Mouse (Mus musculus) T-helper 2 cell (primary cell): Measurements from ENCODE around the gene Gm14525.
"Not testable (repeated sequence)": the region's sequence is repeated elsewhere in the genome, so short reads cannot be mapped to it uniquely, and the experiment has no call there.

Experiments used
- in situ Hi-C: fragments of 300-600 bp; cut with MboI, MseI; formaldehyde crosslinking; loops from one replicate; pipeline ENCODE4 v1.15.1; 2025; ENCODE audit warnings: high pct_unique_total_duplicates

The Gm14525 gene

GRCm38 (mm10) chrX:26702538-26702937, at the start of gene Gm14525:
Gm14525 (minus strand) TSS chrX:26702638.
- in situ Hi-C loops = not testable (repeated sequence)
